Mouse (Mus musculus): ENCODE results near the gene Abcb10. TPM values are rescaled to one million over a fixed set of nuclear protein-coding genes. Genes with fewer than 3 reads are reported as not detected.
A peak's percentile ranks its signal among the peaks of the same experiment; 100 is the strongest.
"Not testable (repeated sequence)": the region's sequence is repeated elsewhere in the genome, so short reads cannot be mapped to it uniquely, and the experiment has no call there.

Gene Abcb10
- 16.1 and 17.3 TPM in 2 replicates for polyA plus RNA-seq (2016; fragmentation: Nextera tagmentation; extraction: Ambion mirVana)

DNA sequence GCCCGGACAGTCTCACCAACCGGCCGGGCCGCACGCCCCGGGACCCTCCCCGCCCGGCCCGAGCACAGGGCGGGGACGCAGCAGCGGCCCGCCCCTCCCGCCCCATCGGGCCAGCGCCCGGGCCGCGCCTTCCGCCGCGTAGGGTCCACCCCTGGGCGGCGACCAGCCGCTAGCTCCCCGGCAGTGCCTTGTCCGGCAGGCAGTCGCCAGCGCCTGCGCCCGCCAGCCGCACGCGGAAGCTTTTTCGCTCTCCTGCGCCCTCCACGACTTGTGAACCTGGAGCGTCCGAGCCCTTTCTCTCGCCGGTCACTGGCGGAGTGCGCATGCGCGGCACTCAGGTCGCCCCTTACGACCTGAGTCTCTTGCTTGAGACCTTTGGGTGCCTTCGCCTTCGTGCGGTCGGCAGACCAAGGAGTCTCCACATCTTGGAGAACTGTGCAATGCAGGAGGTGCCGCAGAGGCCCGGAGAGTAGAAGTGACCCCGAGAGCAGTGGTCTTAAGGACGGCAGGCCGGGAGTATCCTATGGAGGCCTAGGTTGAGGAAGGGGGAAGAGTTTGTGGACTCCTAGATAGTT is at the start of gene Abcb10:
Abcb10 (minus strand) TSS at position 297 of the 575 bp plus-strand sequence.
- under 1% methylated on average over 56 of the region's 56 CpGs for WGBS
- peaks cover 4% of the 10 kb centered on the region; the same call in 1 of the 2 replicates for H3K27me3 ChIP-seq
- no peaks in the 10 kb centered on the region for H3K9me3 ChIP-seq
- H3K4me2 ChIP-seq: peak within 1 kb of the TSS; percentile 93
- H3K36me3 ChIP-seq (replicated peaks): no peaks in the 10 kb centered on the region
- ATAC-seq (ENCODE audit: low FRiP score): peak; percentile 90
- peak within 1 kb of the TSS; percentile 82 for H3K27ac ChIP-seq
- H3K4me3 ChIP-seq (replicated peaks): peak within 1 kb of the TSS; percentile 84
- H3K9ac ChIP-seq: peak within 1 kb of the TSS; percentile 78
- peaks cover 17% of the 10 kb centered on the region; the same call in 1 of the 2 replicates for H3K4me1 ChIP-seq

- no peak overlapping the region for H3K4me3 ChIP-seq (replicated peaks)
- H3K27ac ChIP-seq: no peak overlapping the region
- H3K27me3 ChIP-seq: no peaks in the 10 kb centered on the region
- WGBS: 94% methylated on average over 6 of the region's 6 CpGs
- no peak overlapping the region for H3K9ac ChIP-seq
- no peaks in the 10 kb centered on the region for H3K9me3 ChIP-seq
- no peaks in the 10 kb centered on the region for H3K4me1 ChIP-seq
- peaks cover 68% of the 10 kb centered on the region for H3K36me3 ChIP-seq (replicated peaks)
- no peak for ATAC-seq (ENCODE audit: low FRiP score)
- H3K4me2 ChIP-seq: no peak overlapping the region
Measured at GRCm38 (mm10) chr8:124027831-124028230, 44.9 kb upstream of the Abcb10 start.

DNA sequence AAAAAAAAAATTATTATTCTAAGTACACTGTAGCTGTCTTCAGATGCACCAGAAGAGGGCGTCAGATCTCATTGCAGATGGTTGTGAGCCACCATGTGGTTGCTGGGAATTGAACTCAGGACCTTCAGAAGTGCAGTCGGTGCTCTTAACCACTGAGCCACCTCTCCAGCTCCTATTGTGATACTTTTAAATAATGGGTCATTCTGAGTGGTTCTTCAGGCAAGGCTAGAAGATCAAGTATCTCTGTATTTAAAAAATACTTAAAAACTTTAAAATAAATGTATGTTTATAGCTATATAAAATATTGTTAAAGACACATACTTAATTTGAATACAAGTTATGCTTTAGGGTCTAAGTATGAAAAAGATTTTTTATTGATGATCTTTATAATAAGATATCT is 43.3 kb upstream of the Abcb10 start:
- H3K9me3 ChIP-seq; H3K4me1 ChIP-seq; H3K4me2 ChIP-seq; H3K27me3 ChIP-seq; H3K9ac ChIP-seq; ATAC-seq (ENCODE audit: low FRiP score); H3K4me3 ChIP-seq (replicated peaks); H3K27ac ChIP-seq: not testable (repeated sequence)
- peaks cover 62% of the 10 kb centered on the region for H3K36me3 ChIP-seq (replicated peaks)
- 84% methylated on average over 2 of the region's 2 CpGs for WGBS

- Histone ChIP-seq H3K9me3 (no peaks in the 10 kb centered on the region), H3K27me3 (no peaks in the 10 kb centered on the region), H3K36me3 (replicated peaks) (peaks cover 18% of the 10 kb centered on the region), H3K9ac (peak within 1 kb of the TSS; percentile 80), H3K4me1 (peaks cover 37% of the 10 kb centered on the region), H3K27ac (peak within 1 kb of the TSS; percentile 95), H3K4me2 (peak within 1 kb of the TSS; percentile 71), H3K4me3 (replicated peaks) (peak within 1 kb of the TSS; percentile 79)
- WGBS: under 1% methylated on average over 62 of the region's 74 CpGs
- peak; percentile 92 for ATAC-seq (ENCODE audit: low FRiP score)
Measured at GRCm38 (mm10) chr8:124021237-124022227, 38.6 kb upstream of the Abcb10 start, which contains the start of the genes Taf5l and Urb2. TSS of gene Taf5l (minus strand) at chr8:124021397. TSS of gene Urb2 (plus strand) at chr8:124021508.

GRCm38 (mm10) chr8:124020439-124021236 is 37.7 kb upstream of the Abcb10 start:
- Histone ChIP-seq H3K9me3 (no peaks in the 10 kb centered on the region), H3K4me1 (peaks cover 37% of the 10 kb centered on the region), H3K27ac (peak overlapping the region; percentile 95), H3K4me3 (replicated peaks) (peak overlapping the region; percentile 79), H3K4me2 (peak overlapping the region; percentile 71), H3K27me3 (no peaks in the 10 kb centered on the region), H3K36me3 (replicated peaks) (peaks cover 11% of the 10 kb centered on the region), H3K9ac (peak overlapping the region; percentile 80)
- peak; percentile 85 for ATAC-seq (ENCODE audit: low FRiP score)
- WGBS: 1% methylated on average over 38 of the region's 87 CpGs

DNA sequence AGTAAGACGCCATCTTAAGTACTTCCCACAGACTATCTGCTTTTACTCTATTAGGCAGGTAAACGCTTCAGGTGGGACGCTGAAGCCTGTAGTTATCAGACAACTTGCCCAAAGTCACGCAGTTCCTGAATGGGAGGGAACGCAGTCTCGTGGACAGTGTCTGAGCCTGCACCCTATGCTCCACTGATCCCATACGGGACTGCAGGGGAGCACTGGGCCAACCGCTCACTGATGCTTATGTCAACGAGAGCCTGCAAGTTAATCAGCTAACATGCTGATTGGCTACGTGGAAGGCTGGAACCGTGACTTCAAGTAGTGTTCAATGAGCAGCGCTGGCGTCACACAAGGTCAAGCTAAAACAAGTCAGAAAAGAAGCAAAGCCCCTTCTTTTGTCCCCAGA is 36.9 kb upstream of the Abcb10 start:
- Histone ChIP-seq H3K36me3 (replicated peaks) (0 out of 2 replicates have a peak, but pooled peaks cover 8% of the 10 kb centered on the region), H3K4me2 (peak overlapping the region; percentile 71), H3K9ac (peak overlapping the region; percentile 80; the same call in 1 of the 2 replicates), H3K9me3 (no peaks in the 10 kb centered on the region), H3K4me3 (replicated peaks) (peak overlapping the region; percentile 79), H3K4me1 (peaks cover 37% of the 10 kb centered on the region), H3K27ac (no peak overlapping the region), H3K27me3 (no peaks in the 10 kb centered on the region)
- ATAC-seq (ENCODE audit: low FRiP score): no peak
- 38% methylated on average over 13 of the region's 13 CpGs for whole genome bisulfite sequencing

GRCm38 (mm10) chr8:124014751-124015150 is 31.8 kb upstream of the Abcb10 start:
- H3K4me3 ChIP-seq (replicated peaks): no peak overlapping the region
- no peak overlapping the region for H3K4me2 ChIP-seq
- 91% methylated on average over 3 of the region's 3 CpGs for WGBS
- peaks cover under 1% of the 10 kb centered on the region; the same call in 1 of the 2 replicates for H3K36me3 ChIP-seq (replicated peaks)
- H3K27me3 ChIP-seq: no peaks in the 10 kb centered on the region
- H3K9me3 ChIP-seq: no peaks in the 10 kb centered on the region
- H3K27ac ChIP-seq: no peak overlapping the region
- H3K4me1 ChIP-seq: peaks cover 19% of the 10 kb centered on the region
- no peak for ATAC-seq (ENCODE audit: low FRiP score)
- H3K9ac ChIP-seq: no peak overlapping the region

- H3K27ac ChIP-seq; ATAC-seq (ENCODE audit: low FRiP score); H3K9me3 ChIP-seq; H3K4me3 ChIP-seq (replicated peaks); H3K36me3 ChIP-seq (replicated peaks); H3K9ac ChIP-seq; H3K27me3 ChIP-seq; H3K4me2 ChIP-seq: not testable (repeated sequence)
- 91% methylated on average over 7 of the region's 7 CpGs for WGBS
- peaks cover 15% of the 10 kb centered on the region for H3K4me1 ChIP-seq
Measured at GRCm38 (mm10) chr8:124014299-124014698, 31.4 kb upstream of the Abcb10 start.

GRCm38 (mm10) chr8:124011989-124012586 is 29.2 kb upstream of the Abcb10 start:
- Histone ChIP-seq H3K27me3 (no peaks in the 10 kb centered on the region), H3K9ac (no peak overlapping the region), H3K4me1 (no peaks in the 10 kb centered on the region), H3K4me2 (no peak overlapping the region), H3K36me3 (replicated peaks) (peaks cover 25% of the 10 kb centered on the region), H3K4me3 (replicated peaks) (no peak overlapping the region), H3K27ac (no peak overlapping the region), H3K9me3 (no peaks in the 10 kb centered on the region)
- no peak for ATAC-seq (ENCODE audit: low FRiP score)
- 95% methylated on average over 3 of the region's 3 CpGs for WGBS

GRCm38 (mm10) chr8:124011580-124011979 is 28.7 kb upstream of the Abcb10 start:
- Histone ChIP-seq H3K9me3 (no peaks in the 10 kb centered on the region), H3K4me2 (no peak overlapping the region), H3K27ac (no peak overlapping the region), H3K4me3 (replicated peaks) (no peak overlapping the region), H3K4me1 (no peaks in the 10 kb centered on the region), H3K9ac (no peak overlapping the region), H3K36me3 (replicated peaks) (peaks cover 30% of the 10 kb centered on the region), H3K27me3 (no peaks in the 10 kb centered on the region)
- no peak for ATAC-seq (ENCODE audit: low FRiP score)
- WGBS: 92% methylated on average over 3 of the region's 3 CpGs

DNA sequence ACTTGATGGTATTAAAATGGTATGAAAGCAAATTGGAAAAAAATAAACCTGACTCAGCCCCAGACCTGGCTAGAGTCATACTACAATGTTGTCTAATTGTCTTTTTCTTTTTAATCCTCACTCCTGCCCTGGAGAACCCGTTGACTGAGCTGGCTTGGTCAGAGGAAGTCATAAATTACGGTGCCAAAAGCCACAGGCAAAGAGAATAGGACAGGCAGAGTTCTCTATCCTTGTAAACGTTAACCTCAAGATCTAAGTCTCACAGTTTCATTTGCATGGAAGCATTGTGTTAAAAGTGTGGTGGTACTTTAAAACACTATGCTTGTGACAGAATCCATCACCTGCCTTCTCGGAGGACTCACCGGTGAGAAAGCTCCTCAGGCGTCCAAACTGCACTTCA is 24.9 kb upstream of the Abcb10 start:
- Histone ChIP-seq H3K9me3 (no peaks in the 10 kb centered on the region), H3K4me2 (no peak overlapping the region), H3K27me3 (no peaks in the 10 kb centered on the region), H3K4me3 (replicated peaks) (no peak overlapping the region), H3K9ac (no peak overlapping the region), H3K27ac (no peak overlapping the region), H3K36me3 (replicated peaks) (peaks cover 67% of the 10 kb centered on the region), H3K4me1 (no peaks in the 10 kb centered on the region)
- WGBS: 95% methylated on average over 6 of the region's 6 CpGs
- ATAC-seq (ENCODE audit: low FRiP score): no peak

All from forebrain, embryonic 12.5 days (tissue).